Mouse (Mus musculus) thymus, postnatal 0 days (tissue): ENCODE measurements at regions not wholly inside any gene's neighbourhood (a gene's known extent, or its start where the extent isn't known, plus 50 kb on each side); places are given as distances from the start of the nearest gene placed in this dataset.

Experiments
- DNase-seq: peaks from one replicate; pipeline ENCODE4 v3.0.0-alpha.2; 2015; ENCODE audit warnings: low spot score

DNA sequence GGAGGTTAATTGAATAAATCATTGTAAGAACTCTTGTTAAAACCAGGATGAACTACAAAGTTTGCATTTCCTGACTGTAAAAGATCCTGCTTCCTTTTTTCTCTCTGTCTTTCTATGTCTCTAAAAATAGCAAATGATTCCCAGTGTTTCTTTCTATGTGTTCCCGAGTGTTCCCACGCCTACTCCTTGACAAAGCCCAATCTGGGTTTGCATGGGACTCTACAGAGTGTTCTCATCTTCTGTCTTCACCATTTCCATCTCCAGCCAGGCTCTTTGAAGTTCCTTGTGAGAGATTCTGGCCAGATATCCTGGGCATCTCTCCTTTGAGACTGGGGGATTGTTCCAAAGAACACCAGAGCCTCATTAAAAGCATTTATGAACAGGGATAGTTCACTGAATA, 285.0 kb downstream of the Insig2 start:
- no peak for DNase-seq

DNA sequence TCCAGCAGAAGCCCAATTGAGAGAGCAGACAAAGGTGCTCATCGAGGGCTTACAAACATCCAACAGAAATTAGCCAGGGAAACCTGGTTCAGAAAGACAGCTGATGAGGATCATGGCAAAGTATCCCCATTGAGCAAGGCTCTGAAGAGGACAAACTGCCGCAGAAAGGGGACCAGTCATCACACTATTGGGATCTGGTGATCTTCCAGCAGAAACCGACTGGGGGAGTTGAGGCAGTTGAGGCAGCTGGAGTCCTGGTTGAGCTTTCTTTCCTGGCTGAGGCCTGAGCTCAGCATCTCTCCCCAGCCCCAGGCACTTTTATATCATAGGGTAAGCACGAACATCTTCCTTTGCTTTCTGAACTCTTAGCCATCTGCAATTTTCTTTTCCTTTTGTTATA, 282.7 kb downstream of the Insig2 start:
- DNase-seq: no peak

DNA sequence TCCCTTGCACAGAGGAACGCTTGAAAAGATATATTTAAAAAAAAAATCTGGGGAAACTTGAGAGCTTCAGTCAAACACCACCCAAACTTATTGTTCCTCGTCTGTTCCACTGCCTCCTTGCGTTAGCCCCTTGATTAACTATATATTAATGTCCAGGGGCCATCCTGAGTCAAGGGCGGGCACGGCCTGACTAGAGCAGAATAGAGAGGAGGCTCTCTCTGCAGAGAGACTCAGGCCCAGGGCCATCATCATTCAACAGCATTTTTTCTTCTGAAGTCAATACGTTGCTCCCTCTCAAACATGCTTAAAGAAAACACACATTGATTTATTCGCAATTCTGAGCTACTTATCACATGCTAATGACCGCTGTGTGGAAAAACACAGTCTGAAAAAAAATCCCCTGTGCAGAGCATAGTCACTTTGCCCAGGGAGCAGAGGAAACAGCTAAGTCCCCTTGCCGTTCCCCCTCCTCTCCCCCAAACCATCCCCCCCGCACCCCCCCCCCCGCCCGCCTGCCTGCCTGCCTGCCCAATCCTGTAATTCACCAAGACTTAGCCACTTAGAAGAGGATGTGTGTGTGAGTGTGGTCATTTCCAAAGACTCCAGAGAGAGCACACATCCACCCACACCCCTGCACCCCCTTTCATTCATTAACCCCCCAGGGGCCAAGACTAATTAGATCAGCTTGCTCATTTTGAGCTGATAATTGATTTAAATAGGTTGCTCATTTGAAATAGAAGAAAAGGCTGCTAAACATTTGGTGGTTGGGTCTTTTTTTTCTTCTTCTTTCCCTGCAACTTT, 281.5 kb downstream of the Insig2 start:
- DNase-seq: no peak

DNA sequence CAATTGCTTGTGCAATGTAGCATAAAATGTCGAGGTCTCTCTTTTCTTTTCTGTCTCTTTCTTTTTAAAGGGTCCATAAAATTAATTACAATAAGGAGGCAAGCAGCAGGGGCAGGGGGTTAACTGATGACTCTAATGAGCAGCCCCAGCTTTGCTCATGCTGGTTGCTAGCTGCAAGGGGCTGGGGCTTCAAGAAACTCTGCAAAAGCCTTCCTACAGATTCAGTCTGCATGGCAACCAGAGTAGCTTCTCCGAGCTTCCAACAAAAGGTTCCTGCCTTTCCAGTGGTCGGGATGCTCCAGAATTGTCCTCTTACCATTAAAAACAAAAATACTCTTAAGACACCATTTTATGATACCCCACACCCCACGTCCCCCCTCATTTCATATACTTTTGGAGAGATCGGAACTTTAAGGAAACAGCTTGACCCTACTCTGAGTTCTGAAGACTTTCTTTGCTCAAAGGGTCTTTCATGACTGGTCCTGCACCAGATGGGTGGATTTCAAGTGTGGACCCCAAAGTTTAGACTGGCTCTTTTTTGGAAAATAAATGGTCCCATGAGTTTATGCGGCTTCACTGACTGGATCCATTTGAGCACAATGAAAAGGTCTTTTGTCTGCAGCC, 280.8 kb downstream of the Insig2 start:
- DNase-seq: no peak

DNA sequence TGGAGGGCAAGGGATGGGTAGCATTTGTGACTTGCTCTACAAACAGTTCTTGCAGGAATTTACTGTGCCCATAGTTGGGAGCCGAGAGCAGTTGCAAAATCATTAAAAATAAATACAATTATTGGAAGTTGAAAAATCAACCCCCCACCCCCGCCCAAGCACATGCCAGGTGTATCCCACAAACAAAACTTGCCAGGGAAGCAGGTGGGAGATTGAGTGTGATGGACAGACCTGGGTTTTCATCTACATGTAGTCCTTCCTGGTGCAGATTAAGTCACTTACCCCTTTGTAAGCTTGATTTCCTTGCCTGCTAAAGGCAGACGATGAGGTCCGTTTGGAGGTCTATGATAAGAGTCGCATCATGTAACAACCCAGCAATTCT, 280.3 kb downstream of the Insig2 start:
- DNase-seq: no peak

DNA sequence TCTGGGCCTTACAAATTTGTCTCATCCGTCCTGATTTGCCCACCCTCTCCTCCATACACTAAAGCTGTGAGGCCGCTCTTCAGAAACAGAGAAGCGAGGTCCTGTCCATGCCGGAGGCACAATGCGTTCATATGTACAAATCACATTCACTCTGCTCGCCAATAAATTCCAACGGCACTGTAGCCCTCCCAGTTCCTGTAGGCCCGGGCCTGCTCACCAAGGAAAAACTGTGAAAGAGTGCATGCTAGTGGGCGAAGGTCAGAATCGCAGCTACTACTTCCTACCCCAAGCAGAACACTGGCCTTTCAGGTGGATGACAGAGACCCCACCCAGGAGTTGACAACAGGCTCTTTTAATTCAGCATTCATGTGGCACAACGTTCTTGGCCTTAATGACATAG, 278.7 kb downstream of the Insig2 start:
- DNase-seq: no peak

DNA sequence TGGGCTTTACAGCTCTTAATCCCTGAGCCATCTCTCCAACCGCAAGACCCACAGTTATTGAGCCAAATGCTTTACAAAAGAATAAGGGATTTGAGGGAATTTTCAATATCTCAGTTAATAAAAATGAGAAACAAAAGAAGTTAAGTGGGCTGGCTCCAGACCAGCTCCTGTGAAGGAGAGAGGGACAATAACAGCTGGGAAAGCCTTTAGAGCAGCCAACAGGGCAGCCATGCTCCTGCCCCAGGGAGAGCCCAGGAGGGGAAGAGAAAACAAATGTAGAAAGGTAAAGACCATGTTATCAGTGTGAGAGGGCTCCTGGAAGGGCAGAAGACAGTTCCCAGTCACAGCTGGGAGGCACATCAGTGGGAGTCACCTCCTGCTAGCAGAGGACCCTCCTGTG, 257.8 kb downstream of the Insig2 start:
- no peak for DNase-seq

DNA sequence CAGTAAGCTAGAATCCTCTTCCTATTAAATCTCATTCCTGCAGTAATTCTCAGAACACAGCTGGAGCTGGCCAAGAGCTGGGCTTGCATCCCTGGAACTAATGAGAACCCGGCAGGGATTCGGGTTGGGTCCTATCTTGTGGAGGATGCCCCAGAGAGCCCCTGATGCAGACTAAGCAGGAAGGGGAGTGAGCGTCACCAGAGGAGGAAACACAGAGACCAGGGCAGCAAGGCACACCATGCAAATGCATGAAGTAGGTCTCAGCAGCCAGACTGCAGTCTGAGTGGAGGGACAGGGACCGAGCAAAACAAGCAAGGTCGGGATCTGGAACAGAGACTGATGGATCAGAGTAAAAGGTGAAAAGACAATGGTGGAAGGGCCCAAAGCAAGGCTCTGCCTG, 249.6 kb downstream of the Insig2 start:
- DNase-seq: no peak

DNA sequence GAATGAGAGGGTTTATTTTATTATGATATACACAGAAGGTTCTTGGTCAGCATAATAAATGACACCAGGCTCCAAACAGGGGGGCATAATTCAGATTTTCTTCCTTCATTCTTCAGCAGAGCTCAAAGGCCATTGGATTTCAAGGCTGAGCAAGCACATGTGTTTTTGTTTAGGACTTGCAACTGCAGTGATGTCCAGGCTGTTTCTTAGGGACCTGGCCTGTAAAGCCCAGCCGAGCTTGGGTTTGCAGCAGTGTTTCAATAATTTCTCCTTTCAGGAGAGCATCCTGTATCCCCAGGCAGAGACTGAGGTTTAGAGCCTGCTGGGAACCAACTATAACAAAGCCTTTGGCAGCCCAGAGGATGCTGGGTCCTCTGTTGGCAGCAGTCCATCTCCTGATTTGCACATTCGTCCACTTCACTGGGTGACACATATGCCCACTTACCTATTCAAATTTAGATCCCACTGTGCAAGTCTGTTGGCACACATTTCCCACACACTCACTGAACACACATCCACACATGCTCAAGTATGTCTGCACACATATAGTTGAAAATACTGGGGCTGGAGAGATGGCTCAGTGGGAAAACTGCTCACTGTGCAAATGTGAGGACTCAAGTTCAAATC, 247.2 kb downstream of the Insig2 start:
- no peak for DNase-seq

DNA sequence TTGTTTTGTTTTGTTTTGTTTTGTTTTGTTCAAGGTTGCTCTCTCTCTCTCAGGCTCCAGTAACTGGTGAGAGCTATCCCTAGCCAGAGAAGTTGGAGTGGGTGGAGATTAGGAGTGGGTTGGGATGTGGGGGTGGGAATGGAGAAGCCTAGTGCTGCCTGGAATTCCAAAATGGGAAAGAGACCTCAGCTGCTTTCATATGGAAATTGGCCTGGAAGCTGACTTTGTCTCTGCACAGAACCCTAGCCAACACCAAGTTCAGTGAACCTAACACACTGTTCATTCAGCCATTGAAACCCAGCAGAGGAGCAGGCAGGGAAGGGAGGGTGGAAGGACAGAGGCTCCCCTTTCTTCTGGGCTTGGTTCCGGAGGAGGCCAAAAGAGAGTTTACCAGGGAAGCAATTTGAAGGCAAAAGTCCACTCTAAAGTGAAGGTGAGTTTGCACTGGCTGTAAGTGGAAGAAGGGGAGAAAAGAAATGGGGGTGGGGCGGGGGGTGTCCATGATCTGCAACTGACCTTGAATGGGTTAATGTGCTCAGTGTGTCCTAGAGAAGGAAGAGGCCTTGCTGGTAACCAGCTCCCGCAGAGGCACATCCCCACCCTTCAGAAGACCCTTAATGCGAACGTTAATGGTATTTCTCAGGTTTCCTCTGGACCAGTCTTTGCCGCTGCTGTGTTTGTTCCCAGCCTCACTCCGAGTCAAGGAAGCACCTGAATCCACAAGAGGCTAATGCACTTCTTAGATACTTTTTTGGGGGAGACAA, 245.1 kb downstream of the Insig2 start:
- no peak for DNase-seq

DNA sequence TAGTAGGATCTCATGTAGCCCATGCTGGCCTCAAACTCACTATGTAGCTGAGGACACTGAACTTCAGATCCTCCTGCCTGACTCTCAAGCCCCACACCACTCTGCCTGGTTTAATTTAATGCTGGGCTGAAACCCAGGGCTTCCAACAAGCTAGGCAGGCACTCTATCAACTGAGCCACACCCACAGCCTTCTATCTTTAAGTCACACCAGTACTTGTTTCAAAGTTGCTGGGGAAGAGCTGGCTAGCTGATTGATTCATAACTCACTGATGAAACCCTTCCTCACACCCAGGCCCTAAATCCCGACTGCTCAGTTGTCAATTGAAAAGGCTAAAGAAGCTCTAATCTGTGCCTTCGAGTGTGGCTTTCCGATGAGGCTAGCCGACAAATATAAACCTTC, 241.8 kb downstream of the Insig2 start:
- DNase-seq: no peak

DNA sequence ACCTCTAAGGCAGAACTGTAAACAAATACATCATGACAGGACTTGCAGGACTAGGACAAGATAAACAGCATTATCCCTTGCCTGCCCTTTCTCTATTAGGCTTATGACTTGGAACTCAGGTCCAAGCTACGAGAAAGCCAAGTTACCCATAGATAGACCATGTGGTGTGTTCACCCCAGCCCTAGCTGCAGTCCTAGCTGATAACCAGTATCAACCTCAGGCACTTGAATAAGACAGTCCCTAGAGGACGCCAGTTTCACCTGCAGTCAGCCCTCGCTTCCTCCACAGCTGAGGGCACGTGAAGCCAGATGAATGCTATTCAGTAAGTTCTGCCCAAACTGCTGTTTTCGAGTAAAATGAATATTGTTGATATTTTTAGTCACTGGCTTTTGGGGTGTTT, 239.5 kb downstream of the Insig2 start:
- DNase-seq: no peak

DNA sequence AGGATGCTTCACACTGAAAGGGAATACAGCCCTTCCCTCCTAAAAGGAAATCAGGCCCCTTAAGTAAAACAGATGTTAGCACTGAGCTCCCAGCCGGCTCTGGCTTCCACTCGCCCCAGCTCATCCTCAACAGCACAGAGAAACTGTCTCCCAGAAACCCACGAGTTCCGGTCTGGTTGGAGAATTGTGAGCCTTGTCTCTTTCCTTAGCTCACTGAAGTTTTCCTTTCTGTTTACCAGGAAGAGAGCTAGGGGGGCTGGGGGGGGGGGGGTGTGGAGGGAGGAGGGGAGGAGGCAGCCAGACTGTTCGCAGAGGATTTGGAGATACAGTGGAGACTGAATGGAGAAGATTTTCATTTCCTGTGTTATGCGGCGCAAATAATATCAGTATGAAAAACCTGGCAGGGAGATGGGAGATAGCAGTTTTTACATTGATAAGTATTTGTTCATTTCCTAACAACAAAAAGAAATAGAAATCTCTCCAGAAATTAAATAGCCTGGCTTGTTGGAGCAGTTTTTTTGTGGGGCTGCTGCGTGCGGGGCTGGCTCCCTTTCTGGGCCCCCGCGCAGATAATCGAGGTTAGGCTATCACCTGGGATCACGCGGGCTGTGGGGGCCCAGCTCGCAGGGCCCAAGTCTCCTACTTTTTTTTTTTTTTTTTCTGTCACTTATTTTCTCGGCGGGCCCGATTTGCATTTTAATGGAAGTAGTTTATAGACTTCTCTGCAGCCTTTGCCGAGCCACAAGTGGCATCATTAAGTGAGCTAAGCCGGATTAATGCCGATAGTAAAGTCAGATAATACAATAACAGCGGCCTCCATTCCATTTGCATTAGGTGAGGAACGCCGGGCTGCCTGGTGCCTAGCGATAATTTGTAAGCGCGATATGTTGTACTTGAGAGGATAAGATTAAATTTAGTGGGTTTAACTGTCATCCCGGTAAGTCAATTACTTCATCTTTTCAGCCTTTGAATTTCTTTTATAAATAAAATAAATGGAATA, 235.5 kb downstream of the Insig2 start:
- DNase-seq: no peak

DNA sequence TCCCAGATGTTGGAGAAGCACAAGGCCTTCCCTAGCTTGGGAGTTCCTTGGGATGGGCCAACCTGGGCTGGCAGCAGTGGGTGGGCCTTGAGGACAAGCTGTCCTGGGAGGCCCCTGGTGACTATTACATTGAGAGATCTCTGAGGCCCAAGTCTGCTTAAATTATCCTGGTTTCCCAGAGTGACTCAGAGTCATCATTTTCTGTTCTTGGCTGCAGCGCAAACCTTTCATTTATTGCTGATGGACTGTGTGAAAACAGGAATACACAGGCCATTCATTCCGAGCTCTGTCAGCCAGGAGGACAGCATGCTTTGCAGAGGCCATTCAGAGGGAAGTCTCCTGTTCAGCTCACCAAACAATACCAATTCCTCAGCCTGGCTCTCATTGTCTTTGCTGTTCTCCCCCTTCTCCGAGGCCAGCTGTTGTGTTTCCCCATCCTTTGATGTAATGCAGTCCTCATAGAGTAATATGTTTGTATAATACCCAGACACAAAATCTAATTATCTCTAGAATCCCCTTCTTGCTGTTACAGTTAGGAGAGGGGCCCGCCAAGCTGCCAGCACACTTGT, 220.5 kb downstream of the Insig2 start:
- DNase-seq: no peak

DNA sequence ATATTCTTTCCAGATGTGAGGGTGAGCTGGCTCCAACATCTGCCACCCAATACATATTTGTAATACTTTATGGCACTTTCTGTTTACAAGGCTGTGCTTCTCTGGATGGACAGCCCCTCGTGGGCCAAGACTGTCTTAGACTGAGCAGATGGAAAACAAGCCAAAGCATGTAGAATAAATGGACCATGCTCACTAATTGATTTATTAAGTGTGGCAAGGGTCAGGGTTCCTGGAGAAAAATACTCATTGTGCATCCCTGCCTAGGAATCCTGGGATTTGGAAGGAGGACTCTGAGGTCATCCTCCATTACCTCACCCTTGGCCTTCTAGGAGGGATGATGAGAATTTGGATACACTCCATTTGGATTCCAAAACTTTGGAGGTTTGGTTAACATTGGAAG, 219.9 kb downstream of the Insig2 start:
- no peak for DNase-seq

DNA sequence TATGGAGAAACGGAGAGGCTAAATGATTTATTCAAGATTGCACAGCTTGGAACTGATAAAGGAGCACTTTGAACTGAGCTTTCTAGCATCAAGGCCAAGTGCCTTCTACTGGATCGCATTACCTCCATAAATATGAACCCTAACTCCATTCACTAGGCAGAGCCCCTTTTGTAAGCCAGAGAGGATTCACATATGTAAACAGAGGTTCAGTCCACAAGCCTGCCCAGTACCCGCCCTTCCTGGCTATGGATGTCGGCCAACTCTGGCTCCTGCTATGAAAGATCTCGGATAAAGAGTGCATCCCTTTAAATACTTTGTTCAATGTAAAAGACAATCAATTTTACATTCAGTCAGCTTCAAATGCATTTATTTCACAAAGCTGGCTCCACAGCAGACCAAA, 215.8 kb downstream of the Insig2 start:
- DNase-seq: no peak

DNA sequence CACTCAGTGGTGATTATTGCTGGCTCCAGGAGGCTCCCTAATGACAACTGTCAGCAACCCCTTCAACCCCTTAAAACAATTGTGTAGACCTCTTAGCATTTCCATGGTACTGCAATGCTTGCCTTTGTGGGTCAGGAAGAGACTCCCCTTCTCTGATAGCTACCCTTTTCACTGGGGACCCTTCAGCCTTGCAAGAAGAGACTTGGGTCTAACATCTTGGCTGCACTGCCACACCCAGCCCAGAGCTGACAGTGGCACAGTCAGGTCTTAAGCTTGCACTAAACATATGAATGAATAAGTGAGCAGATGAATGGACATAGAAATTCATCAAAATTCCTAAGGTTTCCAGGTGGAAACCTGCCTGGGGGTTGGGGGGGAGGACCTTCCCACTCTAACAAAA, 209.0 kb downstream of the Insig2 start:
- no peak for DNase-seq

DNA sequence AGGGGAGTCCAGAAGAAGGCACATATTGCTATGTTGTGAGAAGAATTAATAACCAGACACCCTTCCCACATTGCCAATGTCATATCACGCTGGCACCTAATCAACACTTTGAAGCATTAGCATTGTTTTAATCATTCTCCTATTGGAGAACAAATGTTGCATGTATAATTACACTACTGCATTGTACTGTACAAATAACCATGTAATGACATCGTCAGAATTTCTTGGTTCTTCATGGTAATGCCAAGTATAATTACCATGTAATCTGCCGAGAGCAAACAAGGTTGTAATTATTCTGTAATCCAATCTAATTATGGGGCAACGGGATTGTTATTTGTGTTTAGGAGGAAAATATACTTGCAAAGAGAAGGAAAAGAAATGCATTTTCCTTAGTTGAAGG, 196.1 kb downstream of the Insig2 start:
- DNase-seq: no peak

DNA sequence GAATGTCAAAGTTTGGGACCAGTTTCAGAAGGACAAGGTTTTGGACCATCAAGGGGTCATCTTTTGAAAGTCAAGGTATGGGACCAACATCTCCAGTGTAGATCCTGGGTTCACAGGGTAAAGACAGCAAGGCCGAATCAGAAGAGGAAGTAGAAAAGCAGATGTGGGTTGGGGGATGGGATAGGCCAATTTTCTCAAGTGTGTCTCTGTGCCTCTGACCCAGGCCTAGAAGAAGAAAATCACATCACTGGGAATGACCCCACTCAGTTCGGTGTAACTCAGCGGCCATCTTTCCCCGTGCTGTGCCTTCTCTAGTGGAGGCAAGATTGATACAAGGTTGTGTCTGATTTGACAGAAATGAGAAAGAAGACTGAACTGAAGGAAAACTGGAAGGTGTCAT, 195.5 kb downstream of the Insig2 start:
- no peak for DNase-seq

DNA sequence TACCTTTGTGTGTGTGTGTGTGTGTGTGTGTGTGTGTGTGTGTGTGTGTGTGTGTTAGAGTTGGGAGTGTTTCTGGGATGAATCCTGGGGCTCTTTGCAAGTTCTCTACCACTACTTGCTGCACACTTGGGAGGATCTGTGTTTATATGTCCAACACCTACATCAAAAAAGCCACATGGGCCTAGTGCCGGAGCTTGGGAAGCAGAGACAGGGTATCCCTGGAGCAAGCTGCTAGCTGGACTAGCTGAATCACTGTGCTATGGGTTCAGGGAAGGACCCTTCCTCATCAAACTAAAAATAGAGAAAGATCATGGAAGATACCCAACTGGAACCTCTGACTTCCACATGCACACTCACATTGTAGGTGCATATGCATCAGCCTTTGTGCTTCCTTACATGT, 187.4 kb downstream of the Insig2 start:
- no peak for DNase-seq

DNA sequence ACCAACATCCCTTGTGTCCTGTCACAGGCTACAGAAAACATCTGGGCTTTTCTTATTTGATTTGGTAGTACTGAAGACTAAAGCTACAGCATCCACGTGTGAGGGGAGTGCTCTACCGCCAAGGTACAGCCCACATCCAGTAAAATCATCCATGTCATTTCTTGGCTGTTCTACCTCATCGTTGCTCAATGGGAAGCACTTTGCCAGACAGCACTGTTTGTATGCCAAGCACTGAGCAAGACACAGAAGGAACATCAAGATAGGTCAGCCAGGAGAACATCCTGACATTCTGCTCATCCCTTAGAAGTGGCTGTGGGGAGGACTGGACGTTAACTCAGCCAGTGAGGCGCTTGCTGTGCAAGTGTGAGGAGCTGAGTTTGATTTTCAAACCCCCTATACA, 178.9 kb downstream of the Insig2 start:
- no peak for DNase-seq
